Mouse (Mus musculus) embryo, embryonic 10.5 days (tissue): ENCODE measurements around the gene Trappc10.
A peak's percentile ranks its signal among the peaks of the same experiment; 100 is the strongest.

Source experiments
- DNase-seq: peaks from one replicate; pipeline ENCODE4 v3.0.0-alpha.2; 2015; ENCODE audit warnings: low spot score

Trappc10 gene

GRCm38 (mm10) chr10:78159906-78160305, 84.5 kb downstream of the Trappc10 start:
- DNase-seq = peak; percentile 95

- DNase-seq = peak; percentile 58
Measured at GRCm38 (mm10) chr10:78159252-78159878, 85.1 kb downstream of the Trappc10 start.

- DNase-seq = no peak
Measured at GRCm38 (mm10) chr10:78158041-78158440, 86.4 kb downstream of the Trappc10 start.

- DNase-seq = no peak
Measured at GRCm38 (mm10) chr10:78156926-78157325, 87.5 kb downstream of the Trappc10 start.

GRCm38 (mm10) chr10:78148834-78149766, 95.3 kb downstream of the Trappc10 start:
- no peak for DNase-seq

GRCm38 (mm10) chr10:78147908-78148441, 96.5 kb downstream of the Trappc10 start:
- DNase-seq = no peak

- no peak for DNase-seq
Measured at GRCm38 (mm10) chr10:78143727-78144505, 100.5 kb downstream of the Trappc10 start.

GRCm38 (mm10) chr10:78140843-78141242, 103.6 kb downstream of the Trappc10 start:
- no peak for DNase-seq

- no peak for DNase-seq
Measured at GRCm38 (mm10) chr10:78140251-78140600, 104.2 kb downstream of the Trappc10 start.

GRCm38 (mm10) chr10:78139572-78140250, 104.7 kb downstream of the Trappc10 start:
- DNase-seq = no peak

GRCm38 (mm10) chr10:78138812-78139523, 105.5 kb downstream of the Trappc10 start:
- peak; percentile 39 for DNase-seq

GRCm38 (mm10) chr10:78137191-78137590, 107.2 kb downstream of the Trappc10 start:
- DNase-seq = no peak
